Mouse (Mus musculus) heart, embryonic 12.5 days (tissue): ENCODE measurements at regions not wholly inside any gene's neighbourhood (a gene's known extent, or its start where the extent isn't known, plus 50 kb on each side); places are given as distances from the start of the nearest gene placed in this dataset.

Experiments
- ATAC-seq: fragments of 200-750 bp; cut with Nextera tagmentation; 2 replicates; pipeline ENCODE4 v1.8.0; 2017; ENCODE audit warnings: moderate TSS enrichment, moderate library complexity; ENCODE audit not compliant: insufficient number of reproducible peaks, low FRiP score
- H3K27ac ChIP-seq: fragments of 300-500 bp; sonication (generic); 2 replicates; pipeline ENCODE4 v1.5.1; 2016; ENCODE audit warnings: mild to moderate bottlenecking, moderate library complexity; ENCODE audit not compliant: poor library complexity, severe bottlenecking
- H3K27me3 ChIP-seq: fragments of 300-500 bp; sonication (generic); replicated peaks from 2 replicates; pipeline ENCODE4 v1.6.1; 2016; ENCODE audit warnings: mild to moderate bottlenecking, moderate library complexity
- H3K36me3 ChIP-seq: fragments of 300-500 bp; sonication (generic); 2 replicates; pipeline ENCODE4 v1.6.1; 2016; ENCODE audit warnings: mild to moderate bottlenecking, moderate library complexity
- H3K4me1 ChIP-seq: fragments of 300-500 bp; sonication (generic); replicated peaks from 2 replicates; pipeline ENCODE4 v1.6.1; 2016; ENCODE audit warnings: mild to moderate bottlenecking
- H3K4me2 ChIP-seq: fragments of 300-500 bp; sonication (generic); 2 replicates; pipeline ENCODE4 v1.6.1; 2016; ENCODE audit warnings: mild to moderate bottlenecking, moderate library complexity
- H3K4me3 ChIP-seq: fragments of 300-500 bp; sonication (generic); 2 replicates; pipeline ENCODE4 v1.5.1; 2016; ENCODE audit warnings: mild to moderate bottlenecking
- H3K9ac ChIP-seq: fragments of 300-500 bp; sonication (generic); 2 replicates; pipeline ENCODE4 v1.6.1; 2016; ENCODE audit warnings: mild to moderate bottlenecking, moderate library complexity
- H3K9me3 ChIP-seq: fragments of 300-500 bp; sonication (generic); replicated peaks from 2 replicates; pipeline ENCODE4 v1.6.1; 2016; ENCODE audit warnings: mild to moderate bottlenecking, moderate library complexity
- WGBS: fragments of 180-500 bp; shearing (Covaris S2); methylation state at CpG from one replicate; pipeline ENCODE4 v1.1.7; 2016; 5-methylcytosine and 5-hydroxymethylcytosine counted together

- Histone ChIP-seq H3K27me3 (no peaks in the 10 kb centered on the region), H3K4me3 (no peak overlapping the region), H3K9me3 (no peaks in the 10 kb centered on the region), H3K27ac (no peak overlapping the region), H3K36me3 (no peaks in the 10 kb centered on the region), H3K4me2 (no peak overlapping the region), H3K9ac (no peak overlapping the region), H3K4me1 (no peaks in the 10 kb centered on the region)
- WGBS = 73% methylated on average over 5 of the region's 5 CpGs
- no peak for ATAC-seq
Measured at GRCm38 (mm10) chr13:71874986-71875385, 88.5 kb downstream of the Irx1 start.

- WGBS = 73% methylated on average over 6 of the region's 6 CpGs
- Histone ChIP-seq H3K27me3 (no peaks in the 10 kb centered on the region), H3K4me2 (no peak overlapping the region), H3K4me3 (no peak overlapping the region), H3K9ac (no peak overlapping the region), H3K36me3 (no peaks in the 10 kb centered on the region), H3K9me3 (no peaks in the 10 kb centered on the region), H3K4me1 (no peaks in the 10 kb centered on the region), H3K27ac (no peak overlapping the region)
- ATAC-seq = no peak
Measured at GRCm38 (mm10) chr13:71868763-71869162, 94.8 kb downstream of the Irx1 start.

GRCm38 (mm10) chr13:71853426-71854025, 110.0 kb downstream of the Irx1 start:
- H3K9me3 ChIP-seq = no peaks in the 10 kb centered on the region
- H3K27ac ChIP-seq = no peak overlapping the region
- 55% methylated on average over 7 of the region's 7 CpGs for WGBS
- H3K4me1 ChIP-seq = no peaks in the 10 kb centered on the region
- H3K4me3 ChIP-seq = no peak overlapping the region
- H3K36me3 ChIP-seq = no peaks in the 10 kb centered on the region
- no peak overlapping the region for H3K9ac ChIP-seq
- no peak overlapping the region for H3K4me2 ChIP-seq
- ATAC-seq = no peak
- no peaks in the 10 kb centered on the region for H3K27me3 ChIP-seq

- no peaks in the 10 kb centered on the region for H3K36me3 ChIP-seq
- H3K4me2 ChIP-seq = no peak overlapping the region
- no peak for ATAC-seq
- H3K9ac ChIP-seq = no peak overlapping the region
- H3K27me3 ChIP-seq = no peaks in the 10 kb centered on the region
- WGBS = 74% methylated on average over 16 of the region's 16 CpGs
- no peak overlapping the region for H3K27ac ChIP-seq
- no peaks in the 10 kb centered on the region for H3K4me1 ChIP-seq
- no peak overlapping the region for H3K4me3 ChIP-seq
- no peaks in the 10 kb centered on the region for H3K9me3 ChIP-seq
Measured at GRCm38 (mm10) chr13:71804032-71804958, 159.2 kb downstream of the Irx1 start.

GRCm38 (mm10) chr13:71798288-71798687, 165.2 kb downstream of the Irx1 start:
- 73% methylated on average over 6 of the region's 6 CpGs for WGBS
- no peaks in the 10 kb centered on the region for H3K36me3 ChIP-seq

GRCm38 (mm10) chr13:71784740-71785139, 178.8 kb downstream of the Irx1 start:
- peak; percentile 66 for ATAC-seq
- Histone ChIP-seq H3K27me3 (no peaks in the 10 kb centered on the region; the same call in 1 of the 2 replicates), H3K4me2 (peak overlapping the region; percentile 33)

More at GRCm38 (mm10) chr13:71798288-71798687, 165.2 kb downstream of the Irx1 start:
- Histone ChIP-seq H3K27me3 (no peaks in the 10 kb centered on the region), H3K4me2 (no peak overlapping the region), H3K27ac (no peak overlapping the region), H3K9me3 (no peaks in the 10 kb centered on the region), H3K4me3 (no peak overlapping the region), H3K9ac (no peak overlapping the region), H3K4me1 (no peaks in the 10 kb centered on the region)
- no peak for ATAC-seq

GRCm38 (mm10) chr13:71747003-71747965, 216.2 kb downstream of the Irx1 start:
- Histone ChIP-seq H3K4me3 (no peak overlapping the region), H3K4me1 (no peaks in the 10 kb centered on the region), H3K36me3 (no peaks in the 10 kb centered on the region), H3K27ac (no peak overlapping the region), H3K9ac (no peak overlapping the region), H3K9me3 (no peaks in the 10 kb centered on the region), H3K27me3 (no peaks in the 10 kb centered on the region), H3K4me2 (no peak overlapping the region)
- WGBS = 77% methylated on average over 11 of the region's 11 CpGs
- ATAC-seq = no peak

More at GRCm38 (mm10) chr13:71784740-71785139, 178.8 kb downstream of the Irx1 start:
- WGBS = 5% methylated on average over 10 of the region's 10 CpGs
- Histone ChIP-seq H3K36me3 (no peaks in the 10 kb centered on the region), H3K4me3 (no peak overlapping the region), H3K9me3 (peaks cover 5% of the 10 kb centered on the region; the same call in 1 of the 2 replicates), H3K27ac (no peak overlapping the region), H3K4me1 (peaks cover 16% of the 10 kb centered on the region), H3K9ac (no peak overlapping the region)

- no peak overlapping the region for H3K4me3 ChIP-seq
- no peak overlapping the region for H3K9ac ChIP-seq
- H3K4me2 ChIP-seq = no peak overlapping the region
- no peaks in the 10 kb centered on the region for H3K4me1 ChIP-seq
- H3K9me3 ChIP-seq = no peaks in the 10 kb centered on the region
- WGBS = 44% methylated on average over 3 of the region's 3 CpGs
- H3K27ac ChIP-seq = no peak overlapping the region
- no peaks in the 10 kb centered on the region for H3K27me3 ChIP-seq
- no peaks in the 10 kb centered on the region for H3K36me3 ChIP-seq
- ATAC-seq = no peak
Measured at GRCm38 (mm10) chr13:71746534-71746933, 217.0 kb downstream of the Irx1 start.

- 75% methylated on average over 8 of the region's 8 CpGs for WGBS
Measured at GRCm38 (mm10) chr13:71736821-71737345, 226.6 kb downstream of the Irx1 start.

GRCm38 (mm10) chr13:71734261-71734660, 229.3 kb downstream of the Irx1 start:
- no peaks in the 10 kb centered on the region for H3K4me1 ChIP-seq
- H3K4me2 ChIP-seq = no peak overlapping the region
- no peak overlapping the region for H3K27ac ChIP-seq
- 45% methylated on average over 12 of the region's 12 CpGs for WGBS
- no peaks in the 10 kb centered on the region for H3K27me3 ChIP-seq
- H3K9ac ChIP-seq = no peak overlapping the region
- ATAC-seq = no peak
- no peaks in the 10 kb centered on the region for H3K36me3 ChIP-seq
- H3K9me3 ChIP-seq = no peaks in the 10 kb centered on the region
- H3K4me3 ChIP-seq = no peak overlapping the region

More at GRCm38 (mm10) chr13:71736821-71737345, 226.6 kb downstream of the Irx1 start:
- Histone ChIP-seq H3K4me2 (no peak overlapping the region), H3K27ac (no peak overlapping the region), H3K9me3 (no peaks in the 10 kb centered on the region), H3K36me3 (no peaks in the 10 kb centered on the region), H3K27me3 (no peaks in the 10 kb centered on the region), H3K9ac (no peak overlapping the region), H3K4me3 (no peak overlapping the region), H3K4me1 (no peaks in the 10 kb centered on the region)
- no peak for ATAC-seq
